Mouse (Mus musculus) MEL (cell line): ENCODE measurements around the gene Slc25a18. TPM values are rescaled to one million over a fixed set of nuclear protein-coding genes. Genes with fewer than 3 reads are reported as not detected.

Experiments used
- DNase-seq: peaks from one replicate; pipeline ENCODE4 v3.0.0; 2011; ENCODE audit warnings: low read depth, low spot score
- H3K27ac ChIP-seq: 2 replicates; pipeline ENCODE4 v1.5.1; 2012; ENCODE audit warnings: low read depth, mild to moderate bottlenecking, control low read depth, low read length, moderate library complexity; ENCODE audit not compliant: control insufficient read depth
- H3K27me3 ChIP-seq, 2 experiments: fragments of 150-350 bp in 1 of 2; sonication (generic) in 1 of 2; 2 replicates each; pipeline ENCODE4 v1.6.1; 2012; ENCODE audit warnings: low read length in 2 of 2, mild to moderate bottlenecking in 2 of 2, improper control_type of control experiment in 1 of 2, moderate library complexity in 1 of 2; ENCODE audit not compliant: insufficient read depth in 2 of 2, control insufficient read depth in 1 of 2
- H3K36me3 ChIP-seq, 2 experiments: 2 replicates each; pipeline ENCODE4 v1.6.1; 2012 to 2014; ENCODE audit warnings: low read length in 2 of 2, improper control_type of control experiment in 1 of 2, inconsistent platforms in 1 of 2, mild to moderate bottlenecking in 1 of 2; ENCODE audit not compliant: insufficient read depth in 2 of 2, control insufficient read depth in 1 of 2
- H3K4me1 ChIP-seq, 2 experiments: fragments of 150-350 bp in 1 of 2; sonication (generic) in 1 of 2; 2 replicates each; pipeline ENCODE4 v1.6.1; 2012; ENCODE audit warnings: low read length in 2 of 2, improper control_type of control experiment in 1 of 2, mild to moderate bottlenecking in 1 of 2; ENCODE audit not compliant: insufficient read depth in 2 of 2, control insufficient read depth in 1 of 2
- H3K4me3 ChIP-seq, 2 experiments: fragments of 150-350 bp in 1 of 2; sonication (generic) in 1 of 2; 2 replicates each; pipeline ENCODE4 v1.5.1; 2012; ENCODE audit warnings: low read depth in 2 of 2, low read length in 2 of 2, mild to moderate bottlenecking in 2 of 2, moderate library complexity in 2 of 2, control low read depth in 1 of 2, improper control_type of control experiment in 1 of 2; ENCODE audit not compliant: control insufficient read depth in 1 of 2, insufficient read depth in 1 of 2
- H3K79me2 ChIP-seq: 2 replicates; pipeline ENCODE4 v1.6.1; 2012; ENCODE audit warnings: mild to moderate bottlenecking, low read length, moderate library complexity; ENCODE audit not compliant: control insufficient read depth, poor library complexity, insufficient read depth
- H3K9ac ChIP-seq: 2 replicates; pipeline ENCODE4 v1.6.1; 2012; ENCODE audit warnings: low read depth, mild to moderate bottlenecking, control low read depth, low read length, moderate library complexity; ENCODE audit not compliant: control insufficient read depth, poor library complexity, severe bottlenecking
- H3K9me3 ChIP-seq: fragments of 150-350 bp; sonication (generic); replicated peaks from 2 replicates; pipeline ENCODE4 v1.6.1; 2012; ENCODE audit warnings: mild to moderate bottlenecking, low read length, improper control_type of control experiment, moderate library complexity; ENCODE audit not compliant: insufficient read depth
- BHLHE40 ChIP-seq: IDR thresholded peaks from 2 replicates; pipeline ENCODE4 v1.6.1; 2012; ENCODE audit warnings: low read depth, mild to moderate bottlenecking, inconsistent platforms, low read length, improper control_type of control experiment, borderline replicate concordance
- CHD2 ChIP-seq: IDR thresholded peaks from 2 replicates; pipeline ENCODE4 v1.6.1; 2011; ENCODE audit warnings: low read length, improper control_type of control experiment
- CTCF ChIP-seq, 3 experiments: IDR thresholded peaks in 2 of 3; conservative IDR thresholded peaks in 1 of 3; 2 replicates each; pipeline ENCODE4 v1.5.1; 2011 to 2012; ENCODE audit warnings: low read length in 3 of 3, low read depth in 2 of 3, mild to moderate bottlenecking in 2 of 3, improper control_type of control experiment in 1 of 3, inconsistent platforms in 1 of 3, mixed read lengths in 1 of 3, moderate library complexity in 1 of 3; ENCODE audit not compliant: control insufficient read depth in 1 of 3, insufficient read depth in 1 of 3, poor library complexity in 1 of 3, severe bottlenecking in 1 of 3
- ETS1 ChIP-seq: IDR thresholded peaks from 2 replicates; pipeline ENCODE4 v1.6.1; 2012; ENCODE audit warnings: low read depth, mild to moderate bottlenecking, inconsistent platforms, low read length, improper control_type of control experiment, moderate library complexity
- GABPA ChIP-seq: IDR thresholded peaks from 2 replicates; pipeline ENCODE4 v1.6.1; 2012; ENCODE audit warnings: low read depth, mild to moderate bottlenecking, inconsistent platforms, low read length, improper control_type of control experiment, moderate library complexity
- GATA1 ChIP-seq: IDR thresholded peaks from 2 replicates; pipeline ENCODE4 v1.6.1; 2011; ENCODE audit warnings: low read depth, low read length, improper control_type of control experiment
- HCFC1 ChIP-seq: IDR thresholded peaks from 2 replicates; pipeline ENCODE4 v1.6.1; 2012; ENCODE audit warnings: low read depth, mild to moderate bottlenecking, inconsistent platforms, low read length, improper control_type of control experiment, moderate library complexity
- JUND ChIP-seq: IDR thresholded peaks from 2 replicates; pipeline ENCODE4 v1.6.1; 2011; ENCODE audit warnings: low read depth, mild to moderate bottlenecking, improper control_type of control experiment, low read length
- MAFK ChIP-seq: IDR thresholded peaks from 2 replicates; pipeline ENCODE4 v1.6.1; 2011; ENCODE audit warnings: low read depth, mild to moderate bottlenecking, low read length, improper control_type of control experiment, borderline replicate concordance
- MAX ChIP-seq: IDR thresholded peaks from 2 replicates; pipeline ENCODE4 v1.6.1; 2011; ENCODE audit warnings: low read length, improper control_type of control experiment
- MAZ ChIP-seq: IDR thresholded peaks from 2 replicates; pipeline ENCODE4 v1.6.1; 2012; ENCODE audit warnings: low read depth, mild to moderate bottlenecking, inconsistent platforms, low read length, improper control_type of control experiment
- MEF2A ChIP-seq: IDR thresholded peaks from 2 replicates; pipeline ENCODE4 v1.6.1; 2014; ENCODE audit warnings: low read depth, mild to moderate bottlenecking, inconsistent platforms, low read length, improper control_type of control experiment; ENCODE audit not compliant: poor library complexity, insufficient replicate concordance, severe bottlenecking; ENCODE audit errors: extremely low read depth
- MXI1 ChIP-seq: IDR thresholded peaks from 2 replicates; pipeline ENCODE4 v1.6.1; 2011; ENCODE audit warnings: mild to moderate bottlenecking, low read depth, low read length, improper control_type of control experiment
- MYB ChIP-seq: IDR thresholded peaks from 2 replicates; pipeline ENCODE4 v1.6.1; 2011; ENCODE audit warnings: mild to moderate bottlenecking, low read depth, low read length, improper control_type of control experiment
- MYC ChIP-seq: IDR thresholded peaks from 2 replicates; pipeline ENCODE4 v1.6.1; 2011; ENCODE audit warnings: low read depth, mild to moderate bottlenecking, low read length, improper control_type of control experiment, moderate library complexity
- NELFE ChIP-seq: IDR thresholded peaks from 2 replicates; pipeline ENCODE4 v1.6.1; 2011; ENCODE audit warnings: low read depth, low read length, improper control_type of control experiment
- POLR2AphosphoS5 ChIP-seq: IDR thresholded peaks from 2 replicates; pipeline ENCODE4 v1.6.1; 2012; ENCODE audit warnings: low read depth, borderline replicate concordance, mild to moderate bottlenecking, inconsistent platforms, low read length, moderate library complexity, mixed read lengths
- RAD21 ChIP-seq: IDR thresholded peaks from 2 replicates; pipeline ENCODE4 v1.6.1; 2011; ENCODE audit warnings: mild to moderate bottlenecking, low read depth, low read length, improper control_type of control experiment
- RCOR1 ChIP-seq: IDR thresholded peaks from 2 replicates; pipeline ENCODE4 v1.6.1; 2012; ENCODE audit warnings: low read depth, mild to moderate bottlenecking, inconsistent platforms, low read length, improper control_type of control experiment
- SMC3 ChIP-seq: IDR thresholded peaks from 2 replicates; pipeline ENCODE4 v1.6.1; 2011; ENCODE audit warnings: low read depth, low read length, improper control_type of control experiment
- TAL1 ChIP-seq: IDR thresholded peaks from 2 replicates; pipeline ENCODE4 v1.6.1; 2012; ENCODE audit warnings: mild to moderate bottlenecking, inconsistent platforms, low read length, moderate library complexity, mixed read lengths
- TBP ChIP-seq: IDR thresholded peaks from 2 replicates; pipeline ENCODE4 v1.8.0; 2011; ENCODE audit warnings: low read depth, low read length, improper control_type of control experiment
- TCF12 ChIP-seq: IDR thresholded peaks from 2 replicates; pipeline ENCODE4 v1.6.1; 2014; ENCODE audit warnings: low read depth, mild to moderate bottlenecking, inconsistent platforms, low read length, improper control_type of control experiment, moderate library complexity
- UBTF ChIP-seq: IDR thresholded peaks from 2 replicates; pipeline ENCODE4 v1.6.1; 2012; ENCODE audit warnings: low read depth, mild to moderate bottlenecking, inconsistent platforms, low read length, improper control_type of control experiment, moderate library complexity, borderline replicate concordance; ENCODE audit not compliant: insufficient read depth
- USF1 ChIP-seq: IDR thresholded peaks from 2 replicates; pipeline ENCODE4 v1.6.1; 2014; ENCODE audit warnings: low read depth, mild to moderate bottlenecking, inconsistent platforms, low read length, improper control_type of control experiment, moderate library complexity
- ZC3H11A ChIP-seq: IDR thresholded peaks from 2 replicates; pipeline ENCODE4 v1.6.1; 2012; ENCODE audit warnings: low read depth, mild to moderate bottlenecking, inconsistent platforms, low read length, improper control_type of control experiment
- ZMIZ1 ChIP-seq: IDR thresholded peaks from 2 replicates; pipeline ENCODE4 v1.6.1; 2012; ENCODE audit warnings: low read depth, mild to moderate bottlenecking, inconsistent platforms, low read length, improper control_type of control experiment, moderate library complexity
- ZNF384 ChIP-seq: IDR thresholded peaks from 2 replicates; pipeline ENCODE4 v1.6.1; 2012; ENCODE audit warnings: low read depth, mild to moderate bottlenecking, inconsistent platforms, low read length, improper control_type of control experiment
- polyA plus RNA-seq, 2 experiments: library from polyadenylated mRNA; stranded (reverse) in 1 of 2; unstranded in 1 of 2; fragments of >175 nt in 1 of 2; fragments of >200 nt in 1 of 2; gene quantifications; 2 replicates each; pipeline versions ENCODE4 v1.2.1 to v1.2.4; 2012; ENCODE audit warnings: low replicate concordance in 2 of 2, low read depth in 1 of 2; ENCODE audit not compliant: insufficient read length in 2 of 2, insufficient read depth in 1 of 2, missing spikeins in 1 of 2
- total RNA-seq: library from RNA; depleted of rRNA; stranded (reverse); fragments of 300-350 nt; gene quantifications from 2 replicates; pipeline ENCODE4 v1.2.3, GENCODE M21; 2012

Slc25a18 gene
- total and polyA plus RNA-seq, 3 experiments, result 0.12 to 0.57 TPM; not detected in 1

DNA sequence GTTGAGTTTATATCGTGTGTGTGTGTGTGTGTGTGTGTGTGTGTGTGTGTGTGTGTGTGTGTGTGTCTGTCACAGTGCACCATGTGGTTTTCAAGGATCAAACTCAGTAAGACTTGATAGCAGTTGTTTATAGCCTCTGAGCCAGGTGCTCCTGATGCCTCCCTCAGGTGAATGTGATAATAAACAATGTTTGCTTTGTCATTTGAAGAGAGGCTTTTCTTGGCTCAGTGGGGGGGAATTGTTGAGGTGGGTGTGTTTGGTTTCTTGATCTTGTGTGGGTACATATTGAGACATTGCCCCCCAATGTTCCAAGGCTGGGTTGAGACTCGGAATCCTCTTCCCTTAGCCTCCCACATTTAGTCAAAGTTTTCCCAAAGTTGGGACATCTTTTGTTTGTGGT, 30.2 kb upstream of the Slc25a18 start:
- no peaks in the 10 kb centered on the region for H3K36me3 ChIP-seq
- H3K27ac ChIP-seq, result no peak overlapping the region
- TF ChIP-seq TAL1, result no peak
- TF ChIP-seq CTCF (IDR thresholded peaks at IDR 0.05 in 2 of 3, conservative IDR thresholded peaks at IDR 0.05 in 1 of 3; ENCODE audit: control insufficient read depth in 1 of 3, insufficient read depth in 1 of 3, low read depth in 2 of 3, low read length in 3 of 3, poor library complexity in 1 of 3, severe bottlenecking in 1 of 3), result no peak
- no peak for TF ChIP-seq ZNF384
- TF ChIP-seq GATA1, result no peak
- no peak for TF ChIP-seq NELFE
- TF ChIP-seq MYC, result no peak
- TF ChIP-seq TCF12, result no peak
- TF ChIP-seq JUND, result no peak
- TF ChIP-seq GABPA, result no peak
- no peak for TF ChIP-seq MAZ
- no peak for TF ChIP-seq USF1
- TF ChIP-seq POLR2AphosphoS5, result no peak
- no peak for TF ChIP-seq TBP
- no peak for TF ChIP-seq ZMIZ1
- no peak for TF ChIP-seq ZC3H11A
- TF ChIP-seq MAX, result no peak
- TF ChIP-seq RAD21, result no peak
- TF ChIP-seq MXI1, result no peak
- TF ChIP-seq MEF2A, result no peak
- no peaks in the 10 kb centered on the region; the same call in 1 of the 2 replicates for H3K79me2 ChIP-seq
- no peaks in the 10 kb centered on the region for H3K4me1 ChIP-seq
- H3K27me3 ChIP-seq, result no peaks in the 10 kb centered on the region
- H3K9ac ChIP-seq, result no peak overlapping the region
- no peak overlapping the region for H3K4me3 ChIP-seq
- no peak for DNase-seq
- no peaks in the 10 kb centered on the region for H3K9me3 ChIP-seq

DNA sequence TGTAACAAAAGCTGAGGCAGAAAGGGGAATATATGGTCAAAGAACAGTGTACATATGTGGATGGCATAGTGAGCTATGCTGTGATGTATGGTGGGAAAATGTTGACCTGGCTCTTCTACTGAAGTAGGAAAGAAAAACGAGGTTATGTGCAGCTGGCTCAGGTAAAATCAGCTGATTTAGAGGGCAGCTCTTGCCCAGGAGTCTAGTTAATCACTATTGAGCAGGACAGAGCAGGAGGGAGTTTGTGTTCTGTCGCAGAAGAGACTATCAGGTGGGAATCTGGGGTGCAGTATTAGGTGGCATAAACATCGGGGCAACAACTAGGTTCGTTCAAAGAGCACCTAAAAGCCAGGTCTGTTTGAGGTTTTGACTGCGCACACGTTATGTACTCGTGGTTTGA, 29.1 kb upstream of the Slc25a18 start:
- Histone ChIP-seq H3K4me3 (no peak overlapping the region), H3K9ac (no peak overlapping the region), H3K27ac (no peak overlapping the region), H3K4me1 (no peaks in the 10 kb centered on the region), H3K36me3 (peaks cover 0 to 3% of the 10 kb centered on the region in 2 experiments; a peak in 2 of 4 replicates), H3K9me3 (no peaks in the 10 kb centered on the region), H3K79me2 (no peaks in the 10 kb centered on the region; the same call in 1 of the 2 replicates), H3K27me3 (no peaks in the 10 kb centered on the region)
- DNase-seq, result no peak
- TF ChIP-seq ZNF384, result no peak
- no peak for TF ChIP-seq NELFE
- TF ChIP-seq ZMIZ1, result no peak
- TF ChIP-seq USF1, result no peak
- TF ChIP-seq CHD2, result no peak
- no peak for TF ChIP-seq GABPA
- no peak for TF ChIP-seq MAX
- TF ChIP-seq MAZ, result no peak
- no peak for TF ChIP-seq UBTF
- TF ChIP-seq JUND, result no peak
- no peak for TF ChIP-seq ETS1
- TF ChIP-seq MAFK, result no peak
- no peak for TF ChIP-seq MEF2A
- no peak for TF ChIP-seq MYC
- no peak for TF ChIP-seq POLR2AphosphoS5
- TF ChIP-seq HCFC1, result no peak
- no peak for TF ChIP-seq MYB
- no peak for TF ChIP-seq SMC3
- TF ChIP-seq BHLHE40, result no peak
- TF ChIP-seq RCOR1, result no peak
